Mouse (Mus musculus) effector memory CD4-positive, alpha-beta T cell, adult 7 months (primary cell): ENCODE results near the gene Eml6. TPM values are rescaled to one million over a fixed set of nuclear protein-coding genes. Genes with fewer than 3 reads are reported as not detected.

Source experiments
- polyA plus RNA-seq: library from polyadenylated mRNA; unstranded; fragments of 100-300 nt; shearing (Covaris generic); gene quantifications from one replicate; pipeline ENCODE4 v1.2.1, GENCODE M21; 2017

Eml6 gene
- polyA plus RNA-seq = 2.1 TPM

GRCm38 (mm10) chr11:30025835-30026472 lies at the start of gene Eml6:
Gene Eml6, minus strand, starts transcription at chr11:30026033.

GRCm38 (mm10) chr11:29825271-29825718 lies 200.5 kb downstream of the Eml6 start, which contains the start of gene 4931440F15Rik:
Gene 4931440F15Rik, minus strand, starts transcription at chr11:29825668.

Other genes starting within 250 kb of the Eml6 start
- gene 4931440F15Rik, start 200.4 kb downstream of the Eml6 start, polyA plus RNA-seq = 0.45 TPM
- gene Sptbn1, start 242.1 kb upstream of the Eml6 start, polyA plus RNA-seq = 65.6 TPM